Mouse (Mus musculus) lung, postnatal 0 days (tissue): Measurements from ENCODE around the gene Homer2. TPM values are rescaled to one million over a fixed set of nuclear protein-coding genes. Genes with fewer than 3 reads are reported as not detected.

Source experiments
- ATAC-seq: fragments of 200-750 bp; cut with Nextera tagmentation; 2 replicates; pipeline ENCODE4 v1.8.0; 2017; ENCODE audit warnings: moderate library complexity
- DNase-seq: peaks from one replicate; pipeline ENCODE4 v3.0.0-alpha.2; 2016; ENCODE audit warnings: low spot score
- H3K27ac ChIP-seq: fragments of 300-500 bp; sonication (generic); 2 replicates; pipeline ENCODE4 v1.5.1; 2014; ENCODE audit warnings: antibody characterized with exemption, mild to moderate bottlenecking, low read length, mixed read lengths
- H3K27me3 ChIP-seq: fragments of 300-500 bp; sonication (generic); replicated peaks from 2 replicates; pipeline ENCODE4 v1.6.1; 2014; ENCODE audit warnings: low read length, mixed read lengths; ENCODE audit not compliant: insufficient read depth
- H3K36me3 ChIP-seq: fragments of 300-500 bp; sonication (generic); 2 replicates; pipeline ENCODE4 v1.6.1; 2014; ENCODE audit warnings: low read length, mixed read lengths; ENCODE audit not compliant: insufficient read depth
- H3K4me1 ChIP-seq: fragments of 300-500 bp; sonication (generic); 2 replicates; pipeline ENCODE4 v1.6.1; 2014; ENCODE audit warnings: antibody characterized with exemption, low read depth, low read length, mixed read lengths; ENCODE audit not compliant: insufficient read depth
- H3K4me2 ChIP-seq: fragments of 300-500 bp; sonication (generic); replicated peaks from 2 replicates; pipeline ENCODE4 v1.6.1; 2014; ENCODE audit warnings: low read depth, mild to moderate bottlenecking, low read length, moderate library complexity, mixed read lengths
- H3K4me3 ChIP-seq: fragments of 300-500 bp; sonication (generic); 2 replicates; pipeline ENCODE4 v1.5.1; 2014; ENCODE audit warnings: low read depth, low read length
- H3K9ac ChIP-seq: fragments of 300-500 bp; sonication (generic); replicated peaks from 2 replicates; pipeline ENCODE4 v1.6.1; 2014; ENCODE audit warnings: low read depth, mild to moderate bottlenecking
- H3K9me3 ChIP-seq: fragments of 300-500 bp; sonication (generic); 2 replicates; pipeline ENCODE4 v1.6.1; 2016; ENCODE audit warnings: low read length, mixed read lengths
- CTCF ChIP-seq: IDR thresholded peaks from 2 replicates; pipeline ENCODE4 v1.5.1; 2016; ENCODE audit warnings: antibody characterized with exemption, mild to moderate bottlenecking
- EP300 ChIP-seq: IDR thresholded peaks from 2 replicates; pipeline ENCODE4 v1.6.1; 2016; ENCODE audit warnings: antibody characterized with exemption, mild to moderate bottlenecking, control low read depth
- WGBS: fragments of 180-500 bp; shearing (Covaris S2); extraction: QIAGEN DNeasy Blood & Tissue Kit; methylation state at CpG from one replicate; pipeline ENCODE4 v1.1.7; 2014; 5-methylcytosine and 5-hydroxymethylcytosine counted together
- polyA plus RNA-seq: library from polyadenylated mRNA; unstranded; fragments of >200 nt; fragmentation: Nextera tagmentation; extraction: Ambion mirVana; gene quantifications from 2 replicates; pipeline ENCODE4 v1.2.1, GENCODE M21; 2015

Homer2 gene
- polyA plus RNA-seq, 1 experiment from 2014 or later: 16.8 TPM

DNA sequence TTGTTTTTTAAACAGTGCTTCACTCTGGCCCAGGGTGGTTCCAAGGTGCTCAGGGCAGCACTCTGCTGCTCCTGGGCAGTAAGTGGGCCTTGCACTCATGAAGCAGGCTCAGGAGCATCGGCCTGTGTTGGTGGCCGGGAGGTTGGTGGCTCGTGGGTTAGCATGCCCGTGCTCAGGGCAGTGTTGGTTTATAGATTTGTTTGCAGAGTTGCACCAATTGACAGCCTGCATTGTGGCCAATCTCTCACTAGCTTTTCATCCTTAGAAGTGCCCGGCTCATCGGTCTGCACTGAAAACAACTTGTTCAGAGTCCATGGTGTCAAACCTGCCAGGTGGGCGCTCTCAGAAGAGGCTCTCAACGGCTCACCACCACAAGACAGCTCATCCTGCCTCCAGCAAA, 113.9 kb downstream of the Homer2 start:
- Histone ChIP-seq H3K27ac (no peak overlapping the region), H3K27me3 (no peaks in the 10 kb centered on the region), H3K4me3 (no peak overlapping the region), H3K36me3 (peaks cover 52% of the 10 kb centered on the region), H3K9me3 (no peaks in the 10 kb centered on the region), H3K4me2 (no peak overlapping the region), H3K4me1 (no peaks in the 10 kb centered on the region), H3K9ac (no peak overlapping the region)
- 85% methylated on average over 8 of the region's 8 CpGs for WGBS
- no peak for DNase-seq
- no peak for TF ChIP-seq EP300
- no peak for TF ChIP-seq CTCF
- ATAC-seq: no peak

DNA sequence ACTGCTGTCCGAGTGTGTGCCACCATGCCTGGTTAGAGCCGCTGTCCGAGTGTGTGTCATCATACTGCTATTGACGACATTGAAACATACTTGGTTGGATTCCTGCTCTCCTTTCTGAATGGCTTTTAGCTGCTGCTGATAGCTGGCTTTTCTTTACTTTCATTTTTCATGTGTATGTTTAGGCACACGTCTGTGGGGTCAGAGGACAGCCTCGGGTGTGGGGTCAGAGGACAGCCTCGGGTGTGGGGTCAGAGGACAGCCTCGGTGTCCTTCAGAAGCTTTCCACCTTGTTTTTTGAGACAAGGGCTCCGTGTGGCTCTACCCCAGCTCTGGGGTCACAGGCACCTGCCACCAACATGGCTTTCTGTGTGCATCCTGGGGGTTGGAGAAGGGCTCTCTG, 114.6 kb downstream of the Homer2 start:
- H3K4me3 ChIP-seq: no peak overlapping the region
- ATAC-seq: no peak
- H3K9ac ChIP-seq: no peak overlapping the region
- H3K4me2 ChIP-seq: no peak overlapping the region
- 0 out of 2 replicates have a peak, but pooled peaks cover under 1% of the 10 kb centered on the region for H3K9me3 ChIP-seq
- no peak for DNase-seq
- H3K4me1 ChIP-seq: no peaks in the 10 kb centered on the region
- TF ChIP-seq CTCF (no peak), EP300 (no peak)
- 67% methylated on average over 9 of the region's 9 CpGs for WGBS
- no peak overlapping the region for H3K27ac ChIP-seq
- peaks cover 49% of the 10 kb centered on the region for H3K36me3 ChIP-seq
- H3K27me3 ChIP-seq: no peaks in the 10 kb centered on the region

DNA sequence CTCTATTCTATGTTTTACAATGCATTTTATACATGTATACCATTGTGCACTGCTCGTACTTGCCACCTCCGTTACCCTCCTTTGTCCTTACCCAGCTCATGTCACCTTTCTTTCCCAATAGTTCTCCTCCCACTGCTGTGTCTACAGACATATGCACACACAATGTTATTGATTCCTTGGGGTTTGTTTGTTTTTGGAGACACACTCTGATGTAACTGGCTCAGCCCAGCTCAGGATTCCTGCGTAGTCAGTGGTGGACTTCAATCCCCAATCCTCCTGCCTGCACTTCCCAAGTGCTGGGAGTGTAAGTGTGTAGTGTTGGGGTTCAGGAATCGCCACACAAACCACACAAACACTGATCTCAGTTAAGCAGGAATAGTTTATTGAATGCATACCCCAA, 120.1 kb downstream of the Homer2 start:
- no peak for TF ChIP-seq CTCF
- TF ChIP-seq EP300: no peak
- Histone ChIP-seq H3K27ac (no peak overlapping the region), H3K36me3 (peaks cover 41% of the 10 kb centered on the region), H3K27me3 (no peaks in the 10 kb centered on the region), H3K4me2 (no peak overlapping the region), H3K4me3 (no peak overlapping the region), H3K9ac (no peak overlapping the region), H3K4me1 (no peaks in the 10 kb centered on the region), H3K9me3 (0 out of 2 replicates have a peak, but pooled peaks cover 8% of the 10 kb centered on the region)
- no peak for ATAC-seq
- no peak for DNase-seq
- 77% methylated on average over 4 of the region's 4 CpGs for WGBS

DNA sequence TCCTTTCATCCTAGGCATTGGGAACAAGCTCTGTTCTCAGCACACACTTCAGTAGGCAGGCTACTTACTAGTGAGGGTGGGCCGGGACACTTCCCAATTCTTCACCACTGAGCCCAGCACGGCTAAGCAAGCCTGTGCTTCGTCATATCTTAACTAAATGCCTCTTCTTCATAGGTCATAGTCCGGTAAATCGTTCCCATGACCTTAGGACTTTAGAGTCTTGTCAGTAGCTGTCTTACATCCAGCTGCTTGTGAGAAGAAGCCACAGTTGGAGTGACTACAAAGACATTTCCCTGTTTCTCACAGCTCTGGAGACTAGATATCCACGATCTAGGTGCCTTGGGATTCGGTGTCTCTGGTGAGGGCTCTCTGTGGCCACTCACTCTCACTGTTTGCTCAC, 122.0 kb downstream of the Homer2 start:
- Histone ChIP-seq H3K4me1 (no peaks in the 10 kb centered on the region), H3K9ac (no peak overlapping the region), H3K9me3 (0 out of 2 replicates have a peak, but pooled peaks cover 8% of the 10 kb centered on the region), H3K36me3 (peaks cover 28% of the 10 kb centered on the region; the same call in 1 of the 2 replicates), H3K27ac (no peak overlapping the region), H3K27me3 (no peaks in the 10 kb centered on the region), H3K4me2 (no peak overlapping the region), H3K4me3 (no peak overlapping the region)
- ATAC-seq: no peak
- WGBS: 81% methylated on average over 7 of the region's 7 CpGs
- TF ChIP-seq EP300 (no peak), CTCF (no peak)
- no peak for DNase-seq

DNA sequence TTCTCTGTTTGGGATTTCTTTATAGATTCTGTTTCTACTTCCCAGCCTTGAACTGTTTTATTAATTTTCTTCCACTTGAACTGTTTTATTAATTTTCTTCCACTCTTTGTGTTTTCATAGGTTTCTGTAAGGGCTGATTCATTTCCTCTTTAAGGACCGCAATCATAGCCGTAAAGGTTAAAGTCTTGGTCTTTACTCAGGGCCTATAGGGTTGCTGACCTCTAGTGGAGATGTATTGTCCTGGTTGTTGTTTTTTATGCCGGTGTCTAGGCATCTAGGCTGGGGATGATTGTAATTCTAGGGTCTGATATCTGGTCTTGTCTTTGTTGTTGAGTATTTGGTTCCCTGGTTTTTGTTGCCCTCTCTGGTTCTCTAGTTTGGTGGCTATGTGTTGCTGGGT, 123.8 kb downstream of the Homer2 start:
- DNase-seq (no peak), ATAC-seq (no peak)
- H3K9me3 ChIP-seq: 0 out of 2 replicates have a peak, but pooled peaks cover 8% of the 10 kb centered on the region
- TF ChIP-seq CTCF: peak; percentile 36
- TF ChIP-seq EP300: no peak
- peaks cover 28% of the 10 kb centered on the region; the same call in 1 of the 2 replicates for H3K36me3 ChIP-seq
- no peaks in the 10 kb centered on the region for H3K27me3 ChIP-seq
- H3K4me2 ChIP-seq: no peak overlapping the region
- H3K27ac ChIP-seq: no peak overlapping the region
- 68% methylated on average over 3 of the region's 3 CpGs for WGBS
- H3K4me1 ChIP-seq: no peaks in the 10 kb centered on the region
- H3K4me3 ChIP-seq: no peak overlapping the region
- no peak overlapping the region for H3K9ac ChIP-seq

DNA sequence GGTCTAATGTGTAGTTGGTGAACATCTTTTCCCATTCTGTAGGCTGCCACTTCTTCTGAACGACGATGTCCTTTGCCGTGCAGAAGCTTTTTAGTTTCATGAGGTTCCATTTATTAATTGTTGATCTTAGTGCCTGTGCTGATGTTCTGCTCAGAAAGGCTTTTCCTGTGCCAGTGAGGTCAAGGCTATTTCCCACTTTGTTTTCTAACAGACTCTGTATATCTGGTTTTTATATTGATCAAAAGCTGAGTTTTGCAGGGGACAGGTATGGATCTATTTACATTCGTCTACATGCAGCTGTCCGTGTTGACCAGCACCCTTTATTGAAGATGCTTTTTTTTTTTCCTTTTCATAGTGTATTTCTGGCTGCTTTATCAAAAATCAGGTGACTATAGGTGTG, 128.0 kb downstream of the Homer2 start:
- Histone ChIP-seq H3K4me3 (no peak overlapping the region), H3K27ac (no peak overlapping the region), H3K36me3 (peaks cover 9% of the 10 kb centered on the region; the same call in 1 of the 2 replicates), H3K4me2 (no peak overlapping the region), H3K4me1 (no peaks in the 10 kb centered on the region), H3K9me3 (no peaks in the 10 kb centered on the region), H3K9ac (no peak overlapping the region), H3K27me3 (no peaks in the 10 kb centered on the region)
- DNase-seq (no peak), ATAC-seq (no peak)
- TF ChIP-seq EP300: no peak
- no peak for TF ChIP-seq CTCF
- 94% methylated on average over 5 of the region's 5 CpGs for WGBS

DNA sequence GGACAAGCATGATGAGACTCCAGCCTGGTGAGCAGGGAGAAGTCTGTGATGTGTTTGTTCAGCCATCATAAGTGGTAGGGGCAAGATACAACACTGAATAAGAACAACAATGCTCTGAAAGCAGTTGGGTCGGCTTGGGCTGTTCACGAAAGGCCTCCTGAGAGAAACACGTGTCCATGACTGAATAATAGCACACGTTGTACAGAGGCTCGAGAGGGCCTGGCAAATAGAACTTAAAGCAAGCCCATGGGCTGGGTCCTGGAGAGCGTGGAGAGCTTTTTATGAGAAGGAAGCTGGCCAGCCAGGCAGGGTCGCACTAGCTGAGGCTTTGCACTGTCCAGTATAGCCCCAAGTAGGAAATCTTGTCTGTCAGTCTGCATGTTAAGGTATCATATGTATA, 128.9 kb downstream of the Homer2 start:
- Histone ChIP-seq H3K27me3 (no peaks in the 10 kb centered on the region), H3K27ac (no peak overlapping the region), H3K9ac (no peak overlapping the region), H3K36me3 (peaks cover 9% of the 10 kb centered on the region; the same call in 1 of the 2 replicates), H3K4me1 (no peaks in the 10 kb centered on the region), H3K4me3 (no peak overlapping the region), H3K4me2 (no peak overlapping the region), H3K9me3 (no peaks in the 10 kb centered on the region)
- WGBS: 64% methylated on average over 7 of the region's 7 CpGs
- ATAC-seq (peak; percentile 82), DNase-seq (peak; percentile 47)
- TF ChIP-seq CTCF (no peak), EP300 (no peak)
